Mouse (Mus musculus): ENCODE measurements around the gene Ugt8a. TPM values are rescaled to one million over a fixed set of nuclear protein-coding genes. Genes with fewer than 3 reads are reported as not detected.

The Ugt8a gene
- polyA plus RNA-seq (2012; fragmentation: generic; extraction: Trizol): not detected

GRCm38 (mm10) chr3:125938092-125938755 lies at the start of gene Ugt8a:
TSS of gene Ugt8a (minus strand) at chr3:125938619.
- H3K4me2 ChIP-seq (ENCODE audit: low read depth): no peak within 1 kb of the TSS
- no peaks in the 10 kb centered on the region for H3K36me3 ChIP-seq (ENCODE audit: control insufficient read depth, insufficient read depth)
- TF ChIP-seq TCF3 (IDR thresholded peaks at IDR 0.05; ENCODE audit: insufficient read length, low read depth) (no peak), TCF12 (IDR thresholded peaks at IDR 0.05; ENCODE audit: insufficient read depth, poor library complexity, severe bottlenecking) (no peak), E2F4 (IDR thresholded peaks at IDR 0.05; ENCODE audit: insufficient read depth) (no peak), REST (IDR thresholded peaks at IDR 0.05; ENCODE audit: insufficient read depth, insufficient read length) (no peak), CEBPB (IDR thresholded peaks at IDR 0.05; ENCODE audit: insufficient read depth, poor library complexity, severe bottlenecking) (no peak), POLR2A (IDR thresholded peaks at IDR 0.05; ENCODE audit: insufficient read length, low read depth) (no peak), USF1 (IDR thresholded peaks at IDR 0.05; ENCODE audit: low read depth) (no peak), MAX (IDR thresholded peaks at IDR 0.05; ENCODE audit: low read depth) (no peak), MYOG (IDR thresholded peaks at IDR 0.05; ENCODE audit: control insufficient read depth in 1 of 3, insufficient read depth in 1 of 3, insufficient read length in 2 of 3, low read depth in 2 of 3) (no peak), POLR2AphosphoS2 (IDR thresholded peaks at IDR 0.05; ENCODE audit: insufficient read length, low read depth) (no peak), MYOD1 (IDR thresholded peaks at IDR 0.05; ENCODE audit: control insufficient read depth in 1 of 3, insufficient read length in 2 of 3, low read depth in 2 of 3) (no peak), SRF (IDR thresholded peaks at IDR 0.05; ENCODE audit: control insufficient read depth, insufficient read length, low read depth) (no peak)
- peaks cover 12% of the 10 kb centered on the region for H3K27me3 ChIP-seq (ENCODE audit: control insufficient read depth, insufficient read depth, insufficient read length)
- no peak within 1 kb of the TSS for H3K4me3 ChIP-seq
- no peak within 1 kb of the TSS for H3ac ChIP-seq (ENCODE audit: control insufficient read depth, insufficient read length)
- H3K79me2 ChIP-seq (ENCODE audit: control insufficient read depth, insufficient read depth): no peaks in the 10 kb centered on the region

- H3K4me3 ChIP-seq: no peak overlapping the region
- H3K36me3 ChIP-seq (ENCODE audit: control insufficient read depth, insufficient read depth): no peaks in the 10 kb centered on the region
- H3K27me3 ChIP-seq (ENCODE audit: control insufficient read depth, insufficient read depth, insufficient read length): no peaks in the 10 kb centered on the region
- no peak for TF ChIP-seq E2F4 (IDR thresholded peaks at IDR 0.05; ENCODE audit: insufficient read depth)
- TF ChIP-seq MYOG (IDR thresholded peaks at IDR 0.05; ENCODE audit: control insufficient read depth in 1 of 3, insufficient read depth in 1 of 3, insufficient read length in 2 of 3, low read depth in 2 of 3): no peak
- TF ChIP-seq TCF12 (IDR thresholded peaks at IDR 0.05; ENCODE audit: insufficient read depth, poor library complexity, severe bottlenecking): no peak
- no peak for TF ChIP-seq POLR2A (IDR thresholded peaks at IDR 0.05; ENCODE audit: insufficient read length, low read depth)
- TF ChIP-seq POLR2AphosphoS2 (IDR thresholded peaks at IDR 0.05; ENCODE audit: insufficient read length, low read depth): no peak
- no peak for TF ChIP-seq USF1 (IDR thresholded peaks at IDR 0.05; ENCODE audit: low read depth)
- no peak for TF ChIP-seq REST (IDR thresholded peaks at IDR 0.05; ENCODE audit: insufficient read depth, insufficient read length)
- no peak for TF ChIP-seq TCF3 (IDR thresholded peaks at IDR 0.05; ENCODE audit: insufficient read length, low read depth)
- TF ChIP-seq MYOD1 (IDR thresholded peaks at IDR 0.05; ENCODE audit: control insufficient read depth in 1 of 3, insufficient read length in 2 of 3, low read depth in 2 of 3): no peak
- TF ChIP-seq CEBPB (IDR thresholded peaks at IDR 0.05; ENCODE audit: insufficient read depth, poor library complexity, severe bottlenecking): no peak
- TF ChIP-seq MAX (IDR thresholded peaks at IDR 0.05; ENCODE audit: low read depth): no peak
- TF ChIP-seq SRF (IDR thresholded peaks at IDR 0.05; ENCODE audit: control insufficient read depth, insufficient read length, low read depth): no peak
- no peaks in the 10 kb centered on the region for H3K79me2 ChIP-seq (ENCODE audit: control insufficient read depth, insufficient read depth)
- H3ac ChIP-seq (ENCODE audit: control insufficient read depth, insufficient read length): no peak overlapping the region
- no peak overlapping the region for H3K4me2 ChIP-seq (ENCODE audit: low read depth)
Observed at GRCm38 (mm10) chr3:125986639-125987038, 48.2 kb upstream of the Ugt8a start.

- Histone ChIP-seq H3K4me3 (no peak overlapping the region), H3K36me3 (ENCODE audit: control insufficient read depth, insufficient read depth) (no peaks in the 10 kb centered on the region), H3K27me3 (ENCODE audit: control insufficient read depth, insufficient read depth, insufficient read length) (no peaks in the 10 kb centered on the region), H3ac (ENCODE audit: control insufficient read depth, insufficient read length) (no peak overlapping the region), H3K79me2 (ENCODE audit: control insufficient read depth, insufficient read depth) (no peaks in the 10 kb centered on the region), H3K4me2 (ENCODE audit: low read depth) (no peak overlapping the region)
- no peak for TF ChIP-seq E2F4 (IDR thresholded peaks at IDR 0.05; ENCODE audit: insufficient read depth)
- TF ChIP-seq MYOG (IDR thresholded peaks at IDR 0.05; ENCODE audit: control insufficient read depth in 1 of 3, insufficient read depth in 1 of 3, insufficient read length in 2 of 3, low read depth in 2 of 3): no peak
- no peak for TF ChIP-seq TCF3 (IDR thresholded peaks at IDR 0.05; ENCODE audit: insufficient read length, low read depth)
- no peak for TF ChIP-seq POLR2A (IDR thresholded peaks at IDR 0.05; ENCODE audit: insufficient read length, low read depth)
- no peak for TF ChIP-seq POLR2AphosphoS2 (IDR thresholded peaks at IDR 0.05; ENCODE audit: insufficient read length, low read depth)
- TF ChIP-seq TCF12 (IDR thresholded peaks at IDR 0.05; ENCODE audit: insufficient read depth, poor library complexity, severe bottlenecking): no peak
- TF ChIP-seq CEBPB (IDR thresholded peaks at IDR 0.05; ENCODE audit: insufficient read depth, poor library complexity, severe bottlenecking): no peak
Observed at GRCm38 (mm10) chr3:125983707-125984420, 45.4 kb upstream of the Ugt8a start.

GRCm38 (mm10) chr3:125979475-125979874 lies 41.1 kb upstream of the Ugt8a start:
- no peaks in the 10 kb centered on the region for H3K79me2 ChIP-seq (ENCODE audit: control insufficient read depth, insufficient read depth)
- no peak for TF ChIP-seq MYOG (IDR thresholded peaks at IDR 0.05; ENCODE audit: control insufficient read depth in 1 of 3, insufficient read depth in 1 of 3, insufficient read length in 2 of 3, low read depth in 2 of 3)
- no peak for TF ChIP-seq USF1 (IDR thresholded peaks at IDR 0.05; ENCODE audit: low read depth)
- TF ChIP-seq CEBPB (IDR thresholded peaks at IDR 0.05; ENCODE audit: insufficient read depth, poor library complexity, severe bottlenecking): no peak
- no peak for TF ChIP-seq POLR2A (IDR thresholded peaks at IDR 0.05; ENCODE audit: insufficient read length, low read depth)
- TF ChIP-seq MAX (IDR thresholded peaks at IDR 0.05; ENCODE audit: low read depth): no peak
- TF ChIP-seq E2F4 (IDR thresholded peaks at IDR 0.05; ENCODE audit: insufficient read depth): no peak
- TF ChIP-seq REST (IDR thresholded peaks at IDR 0.05; ENCODE audit: insufficient read depth, insufficient read length): no peak
- TF ChIP-seq SRF (IDR thresholded peaks at IDR 0.05; ENCODE audit: control insufficient read depth, insufficient read length, low read depth): no peak
- no peak for TF ChIP-seq MYOD1 (IDR thresholded peaks at IDR 0.05; ENCODE audit: control insufficient read depth in 1 of 3, insufficient read length in 2 of 3, low read depth in 2 of 3)
- TF ChIP-seq POLR2AphosphoS2 (IDR thresholded peaks at IDR 0.05; ENCODE audit: insufficient read length, low read depth): no peak
- TF ChIP-seq TCF3 (IDR thresholded peaks at IDR 0.05; ENCODE audit: insufficient read length, low read depth): no peak
- TF ChIP-seq TCF12 (IDR thresholded peaks at IDR 0.05; ENCODE audit: insufficient read depth, poor library complexity, severe bottlenecking): no peak
- no peaks in the 10 kb centered on the region for H3K36me3 ChIP-seq (ENCODE audit: control insufficient read depth, insufficient read depth)
- H3K27me3 ChIP-seq (ENCODE audit: control insufficient read depth, insufficient read depth, insufficient read length): no peaks in the 10 kb centered on the region
- H3K4me3 ChIP-seq: no peak overlapping the region
- no peak overlapping the region for H3ac ChIP-seq (ENCODE audit: control insufficient read depth, insufficient read length)
- H3K4me2 ChIP-seq (ENCODE audit: low read depth): no peak overlapping the region

Data from myocyte (in vitro differentiated cells).